Mouse (Mus musculus): ENCODE measurements around the gene Gfpt2.

- TF ChIP-seq TBP (conservative IDR thresholded peaks at IDR 0.05; ENCODE audit: low read depth, low read length) = no peak
- TF ChIP-seq CTCF (conservative IDR thresholded peaks at IDR 0.05 in 1 of 2, IDR thresholded peaks at IDR 0.05 in 1 of 2; ENCODE audit: low read depth in 2 of 2, low read length in 2 of 2) = no peak
- no peak for TF ChIP-seq NELFE (IDR thresholded peaks at IDR 0.05; ENCODE audit: low read depth, low read length)
- no peak for TF ChIP-seq EP300 (IDR thresholded peaks at IDR 0.05; ENCODE audit: low read length)
- no peak for TF ChIP-seq POLR2A (IDR thresholded peaks at IDR 0.05; ENCODE audit: low read depth, low read length)
- TF ChIP-seq ZMIZ1 (IDR thresholded peaks at IDR 0.05; ENCODE audit: low read depth, low read length) = no peak
- TF ChIP-seq ZC3H11A (IDR thresholded peaks at IDR 0.05; ENCODE audit: low read depth, low read length) = no peak
- no peak for TF ChIP-seq IRF4 (IDR thresholded peaks at IDR 0.05; ENCODE audit: low read depth, low read length)
- no peak for TF ChIP-seq ETS1 (conservative IDR thresholded peaks at IDR 0.05; ENCODE audit: low read depth, low read length)
- no peak for TF ChIP-seq SIN3A (IDR thresholded peaks at IDR 0.05; ENCODE audit: low read length)
- no peak for TF ChIP-seq TCF12 (IDR thresholded peaks at IDR 0.05; ENCODE audit: low read depth, low read length)
- no peak for TF ChIP-seq UBTF (IDR thresholded peaks at IDR 0.05; ENCODE audit: low read depth, low read length)
These were observed 565 bp downstream of the Gfpt2 start for GRCm38 (mm10) chr11:49794342-49795144.

All from CH12.LX (cell line).